Mouse (Mus musculus): ENCODE results near the gene Ssu2.

Gene Ssu2

DNA sequence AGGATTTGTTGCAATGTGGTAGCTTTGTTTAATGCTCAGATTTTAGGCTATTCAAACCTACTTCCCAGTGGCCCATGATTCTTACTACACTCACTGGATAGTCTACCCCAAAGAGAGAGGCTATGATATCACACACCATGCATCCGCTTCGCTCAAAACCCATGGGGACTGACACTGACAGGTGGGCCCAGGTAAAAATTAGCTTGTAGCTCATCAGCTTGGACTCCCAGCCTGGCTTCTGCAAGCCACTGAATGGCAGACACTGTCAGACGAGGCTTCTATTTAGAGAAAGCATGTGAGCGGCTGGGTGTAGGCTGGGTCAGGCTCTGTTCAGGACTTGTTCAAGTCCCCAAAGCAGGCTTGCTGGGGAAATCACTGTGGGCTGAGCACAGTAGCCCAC, 37.4 kb downstream of the Ssu2 start:
- no peak for DNase-seq (ENCODE audit: low spot score in 2 of 2)

DNA sequence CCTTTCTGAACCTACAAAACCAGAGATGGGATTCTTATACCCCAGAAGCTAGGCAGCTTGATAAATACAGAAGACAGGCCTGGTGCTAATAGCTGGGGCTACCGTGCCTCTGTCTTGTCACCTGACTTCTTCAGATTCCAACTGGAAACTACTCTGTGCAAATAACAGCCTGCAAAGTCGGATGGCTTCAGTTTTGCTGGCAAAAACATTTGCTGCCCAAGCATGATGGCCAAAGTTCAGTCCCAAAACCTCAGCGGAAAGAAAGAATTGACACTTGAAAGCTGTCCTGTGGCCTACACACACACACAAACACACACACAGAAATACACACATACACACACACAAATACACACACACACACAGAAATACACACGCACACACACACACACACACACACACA, 48.8 kb downstream of the Ssu2 start:
- DNase-seq (ENCODE audit: low spot score in 2 of 2), result no peak

DNA sequence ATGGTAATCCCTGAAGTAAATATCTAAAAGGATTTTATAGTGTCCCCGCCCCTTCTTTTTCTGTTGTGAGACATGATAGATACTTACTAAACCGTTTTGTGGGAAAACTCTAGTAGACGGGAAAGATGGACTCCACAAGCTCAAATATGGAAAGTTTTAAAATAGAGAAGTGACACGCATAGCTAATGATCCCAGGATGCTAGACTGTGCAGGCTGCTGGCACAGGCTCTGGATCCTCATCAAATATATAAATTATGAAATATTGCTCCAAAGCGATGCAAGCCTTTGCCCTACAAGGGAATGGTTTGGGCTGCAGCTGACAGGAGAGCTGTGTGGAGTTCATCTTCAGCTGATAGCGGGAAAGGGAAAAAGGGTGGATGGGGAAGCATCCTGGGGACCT, 50.2 kb downstream of the Ssu2 start:
- no peak for DNase-seq (ENCODE audit: low spot score in 2 of 2)

DNA sequence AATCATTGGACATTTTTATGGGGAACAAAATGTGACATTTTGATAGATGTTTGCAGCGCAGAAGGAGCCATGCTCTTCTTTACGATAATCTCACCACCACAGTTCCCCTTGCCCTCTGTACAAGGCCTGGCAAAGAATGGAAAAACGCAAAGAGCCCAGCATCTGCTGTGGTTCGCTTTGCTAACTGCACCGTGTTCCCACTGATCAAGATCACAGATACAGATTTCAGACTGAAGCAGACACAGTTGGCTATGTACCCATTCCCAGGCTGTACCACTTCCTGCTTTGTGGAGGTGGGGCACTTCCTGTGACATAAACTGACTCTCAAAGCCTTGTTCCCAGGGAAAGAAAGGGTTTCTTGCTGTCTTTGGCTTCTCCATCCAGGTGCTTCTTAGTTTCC, 53.9 kb downstream of the Ssu2 start:
- no peak for DNase-seq (ENCODE audit: low spot score in 2 of 2)

DNA sequence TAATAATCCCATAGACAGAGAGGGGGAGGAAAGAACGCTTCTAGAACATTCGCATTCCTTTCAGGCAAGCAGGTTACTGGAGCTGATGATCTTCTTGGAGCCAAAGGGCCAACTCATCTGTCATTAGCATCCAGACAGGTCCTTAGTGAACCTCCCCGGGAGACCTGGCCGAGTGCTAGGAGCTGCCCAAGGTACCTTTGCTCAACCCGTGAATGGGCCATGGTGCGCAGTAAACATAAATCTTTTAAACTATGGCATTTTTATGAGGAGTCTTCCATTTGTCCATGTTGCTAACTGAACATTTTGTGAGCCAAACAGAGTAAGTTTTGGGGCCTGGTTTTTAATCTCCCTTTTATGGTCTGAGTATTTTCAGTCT, 56.6 kb downstream of the Ssu2 start:
- no peak for DNase-seq (ENCODE audit: low spot score in 2 of 2)

DNA sequence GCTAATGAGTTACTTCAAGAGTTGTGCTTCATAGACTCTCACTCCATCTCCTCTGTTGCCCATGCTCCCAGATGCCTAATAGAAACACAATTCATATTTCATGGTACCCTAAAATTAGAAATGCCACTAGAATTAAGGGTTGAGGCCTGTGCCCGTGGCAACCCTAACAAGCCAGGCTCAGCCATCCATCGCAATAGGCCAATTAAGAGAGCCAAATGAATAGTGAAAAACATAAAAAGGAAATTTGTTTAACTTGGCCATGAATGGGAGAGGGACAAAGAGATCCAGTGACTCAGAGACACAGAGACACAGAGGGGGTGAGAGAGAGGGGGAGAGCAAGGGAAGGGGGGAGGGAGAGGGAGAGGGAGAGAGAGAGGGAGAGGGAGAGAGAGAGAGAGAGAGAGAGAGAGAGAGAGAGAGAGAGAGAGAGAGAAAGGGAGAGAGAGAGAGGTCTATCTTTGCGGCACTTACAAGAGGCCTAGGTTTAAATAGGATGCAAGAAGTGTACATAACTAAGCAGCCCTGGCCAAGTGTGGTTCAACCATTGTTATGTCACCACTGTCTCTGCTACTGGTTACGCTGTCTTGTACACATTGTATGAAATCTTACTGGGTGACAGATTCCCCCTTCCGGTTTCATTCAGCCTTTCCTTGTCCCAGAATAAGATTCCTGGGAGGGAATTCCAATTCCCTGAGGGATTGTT, 57.2 kb downstream of the Ssu2 start:
- no peak for DNase-seq (ENCODE audit: low spot score in 2 of 2)

DNA sequence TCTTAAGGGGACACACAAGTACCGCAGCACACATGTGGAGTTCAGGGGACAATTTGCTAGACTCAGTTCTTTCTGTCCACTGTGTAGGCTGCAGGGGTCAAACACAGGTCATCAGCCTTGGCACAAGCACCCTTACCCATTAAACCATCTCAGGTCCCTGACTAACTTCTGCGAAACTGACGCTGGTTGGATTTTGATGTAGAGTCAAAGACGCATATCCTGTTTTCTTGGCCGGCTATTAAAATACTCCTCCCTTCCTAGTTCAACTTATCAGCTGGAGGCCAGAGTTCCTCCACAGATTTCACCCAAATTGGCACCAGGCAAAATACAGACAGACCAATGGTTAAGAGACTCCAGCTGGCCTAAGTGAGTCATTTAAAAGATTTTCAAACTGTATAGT, 60.0 kb downstream of the Ssu2 start:
- no peak for DNase-seq (ENCODE audit: low spot score in 2 of 2)

DNA sequence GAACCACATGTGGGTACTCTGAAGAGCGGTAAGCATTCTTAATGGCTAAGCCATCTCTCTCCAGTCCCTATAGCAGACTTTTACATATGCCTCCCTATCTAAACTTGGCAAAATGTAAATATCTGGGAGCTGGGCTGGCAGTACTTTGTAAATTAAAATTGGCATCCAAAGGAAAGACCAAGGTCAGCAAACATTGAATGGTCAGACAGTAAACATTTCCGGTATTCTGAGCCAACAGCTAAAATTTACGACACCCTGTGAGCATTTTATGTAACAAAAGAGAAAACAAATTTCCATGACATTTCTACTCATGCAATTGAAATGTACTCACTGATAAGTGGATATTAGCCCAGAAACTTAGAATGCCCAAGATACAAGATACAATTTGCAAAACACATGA, 62.6 kb downstream of the Ssu2 start:
- no peak for DNase-seq (ENCODE audit: low spot score in 2 of 2)

DNA sequence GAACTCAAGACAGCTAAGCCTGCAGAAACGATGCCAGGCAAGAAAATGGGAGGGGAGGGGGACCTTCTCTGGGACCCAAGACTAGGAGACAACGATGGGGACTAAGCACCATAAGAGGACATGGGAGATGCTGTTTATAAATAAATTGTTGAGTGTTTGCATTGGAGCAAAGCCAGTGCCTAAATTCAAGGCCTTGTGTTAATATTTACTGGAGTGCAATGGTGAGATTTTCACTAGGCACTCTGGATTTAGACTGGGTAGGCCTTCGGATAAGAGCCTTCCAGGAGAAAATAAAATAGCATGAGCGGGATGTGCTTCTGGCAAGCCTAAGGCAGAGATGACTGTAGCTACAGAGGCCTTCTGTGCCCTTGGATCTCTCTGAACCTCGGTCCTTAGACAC, 64.9 kb downstream of the Ssu2 start:
- DNase-seq (ENCODE audit: low spot score in 2 of 2), result no peak

DNA sequence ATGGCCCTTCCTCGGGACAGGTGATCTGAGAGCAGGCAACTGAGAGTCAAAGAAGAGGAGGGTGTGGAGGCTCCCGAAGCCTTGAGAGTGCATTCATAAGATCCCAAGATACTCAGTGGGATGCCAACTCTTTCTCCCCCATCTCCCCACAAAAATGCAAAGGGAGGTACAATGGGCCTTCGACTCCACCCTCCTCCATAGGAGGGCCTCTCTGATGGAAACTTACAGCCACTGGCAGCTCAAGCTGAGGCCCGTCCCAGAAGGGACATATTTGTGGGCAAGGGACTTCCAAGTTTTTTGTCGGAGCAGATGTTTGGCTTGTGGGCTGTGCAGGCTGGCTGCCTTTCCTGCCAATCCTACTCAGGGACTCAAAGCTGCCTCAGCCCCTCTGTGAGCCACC, 67.1 kb downstream of the Ssu2 start:
- DNase-seq (ENCODE audit: low spot score in 2 of 2), result no peak

DNA sequence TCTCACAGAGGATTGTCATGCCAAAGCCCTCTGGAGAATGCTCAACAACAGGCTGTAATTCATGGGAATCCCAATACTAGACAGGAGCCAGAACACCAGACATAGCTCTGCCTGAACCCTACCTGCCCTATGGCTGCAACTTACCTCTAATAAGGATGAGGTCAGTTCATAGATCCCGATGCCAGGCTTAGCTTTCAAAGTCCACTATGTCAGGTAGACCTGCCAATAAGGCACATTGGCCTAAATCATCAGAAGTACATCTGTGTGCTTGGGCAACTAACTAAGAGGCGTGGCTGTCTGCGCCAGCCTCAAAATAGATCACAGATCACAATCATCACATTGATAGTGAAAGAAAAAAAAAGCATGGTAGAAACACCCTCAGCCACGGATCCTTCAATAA, 68.4 kb downstream of the Ssu2 start:
- no peak for DNase-seq (ENCODE audit: low spot score in 2 of 2)

DNA sequence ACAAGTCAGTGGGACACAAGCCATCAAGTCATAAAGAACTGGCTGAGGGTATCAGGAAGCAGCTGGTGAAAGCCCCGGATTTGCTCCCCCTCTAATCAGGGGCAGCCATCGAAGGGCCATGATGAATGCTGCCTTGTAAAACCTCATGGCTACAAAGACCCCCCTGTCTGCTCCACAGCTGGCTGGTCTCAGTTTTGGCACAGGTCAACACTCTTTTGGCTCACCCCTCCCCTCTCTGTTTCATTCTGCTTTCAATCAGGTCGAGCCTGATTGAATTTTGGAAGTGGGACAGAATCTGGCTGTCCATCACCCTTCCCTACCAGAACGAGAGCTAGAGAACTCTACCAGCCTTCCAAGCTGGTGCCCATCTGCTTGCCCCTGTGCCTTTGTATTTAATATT, 76.4 kb downstream of the Ssu2 start:
- no peak for DNase-seq (ENCODE audit: low spot score in 2 of 2)

DNA sequence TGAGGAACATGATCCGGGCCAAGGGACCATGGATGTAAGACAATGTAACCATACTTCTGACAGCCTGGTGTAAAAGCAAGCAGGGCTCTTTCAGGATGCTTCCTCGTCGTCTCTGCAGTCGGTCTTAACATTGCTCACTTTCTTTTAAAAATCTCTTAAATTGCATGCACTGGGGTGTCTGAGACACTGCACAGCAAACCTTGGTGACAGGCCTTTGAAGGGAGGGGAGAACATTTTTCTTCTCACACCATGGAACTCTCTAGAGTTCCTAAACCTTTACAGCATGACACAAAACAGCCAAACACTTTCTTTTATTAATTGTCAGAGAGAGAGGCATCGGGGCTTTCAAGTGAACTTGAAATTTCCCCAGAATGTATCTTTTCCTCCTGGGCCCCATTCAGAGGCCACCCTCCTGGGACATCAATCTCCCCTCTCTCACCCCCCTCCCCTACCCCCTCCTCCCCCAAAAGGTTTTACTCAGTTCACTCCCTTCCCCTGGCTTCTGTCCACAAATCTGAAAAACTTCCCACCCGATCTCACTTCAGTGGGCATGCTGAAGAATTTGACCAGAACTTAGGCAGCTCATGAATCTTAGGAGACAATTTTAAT, 78.4 kb downstream of the Ssu2 start:
- no peak for DNase-seq (ENCODE audit: low spot score in 2 of 2)
